Mouse (Mus musculus): Measurements from ENCODE around the gene Tor3a.

Gene Tor3a

GRCm38 (mm10) chr1:156674195-156675000 lies at the start of gene Tor3a:
Gene Tor3a (minus strand): TSS chr1:156674356.
- DNase-seq (ENCODE audit: low spot score in 2 of 2): peak; percentile 68 to 76

- no peak for DNase-seq (ENCODE audit: low spot score in 2 of 2)
These were observed 47.9 kb upstream of the Tor3a start for GRCm38 (mm10) chr1:156722089-156722488.

GRCm38 (mm10) chr1:156720046-156720445 lies 45.9 kb upstream of the Tor3a start:
- no peak for DNase-seq (ENCODE audit: low spot score in 2 of 2)

GRCm38 (mm10) chr1:156718950-156719805 lies 45.0 kb upstream of the Tor3a start, which contains the start of gene Fam20b:
Gene Fam20b (minus strand): TSS chr1:156719086.
- DNase-seq (ENCODE audit: low spot score in 2 of 2): peak; percentile 92 to 95

- peak; percentile 56 to 64 for DNase-seq (ENCODE audit: low spot score in 2 of 2)
These were observed 44.3 kb upstream of the Tor3a start for GRCm38 (mm10) chr1:156718286-156718949.

- DNase-seq (ENCODE audit: low spot score in 2 of 2): no peak
These were observed 43.7 kb upstream of the Tor3a start for GRCm38 (mm10) chr1:156717751-156718285.

- DNase-seq (ENCODE audit: low spot score in 2 of 2): no peak
These were observed 42.5 kb upstream of the Tor3a start for GRCm38 (mm10) chr1:156716681-156717080.

- no peak for DNase-seq (ENCODE audit: low spot score in 2 of 2)
These were observed 36.4 kb upstream of the Tor3a start for GRCm38 (mm10) chr1:156710472-156711098.

GRCm38 (mm10) chr1:156708672-156709071 lies 34.5 kb upstream of the Tor3a start:
- no peak for DNase-seq (ENCODE audit: low spot score in 2 of 2)

GRCm38 (mm10) chr1:156705696-156706285 lies 31.6 kb upstream of the Tor3a start:
- no peak for DNase-seq (ENCODE audit: low spot score in 2 of 2)

GRCm38 (mm10) chr1:156703444-156703843 lies 29.3 kb upstream of the Tor3a start:
- no peak for DNase-seq (ENCODE audit: low spot score in 2 of 2)

- DNase-seq (ENCODE audit: low spot score in 2 of 2): no peak
These were observed 28.0 kb upstream of the Tor3a start for GRCm38 (mm10) chr1:156702151-156702550.

- DNase-seq (ENCODE audit: low spot score in 2 of 2): no peak
These were observed 12.0 kb upstream of the Tor3a start for GRCm38 (mm10) chr1:156686025-156686661.

- DNase-seq (ENCODE audit: low spot score in 2 of 2): no peak
These were observed 5.4 kb upstream of the Tor3a start for GRCm38 (mm10) chr1:156679599-156679998.

- DNase-seq (ENCODE audit: low spot score in 2 of 2): no peak
These were observed 3.1 kb upstream of the Tor3a start for GRCm38 (mm10) chr1:156677230-156677629.

- DNase-seq (ENCODE audit: low spot score in 2 of 2): no peak
These were observed 2.4 kb upstream of the Tor3a start for GRCm38 (mm10) chr1:156676596-156676995.

- DNase-seq (ENCODE audit: low spot score in 2 of 2): peak; percentile 30 to 45
These were observed 2.0 kb upstream of the Tor3a start for GRCm38 (mm10) chr1:156676171-156676570.

GRCm38 (mm10) chr1:156673476-156674194 lies 521 bp downstream of the Tor3a start:
- peak; percentile 21 to 42 for DNase-seq (ENCODE audit: low spot score in 2 of 2)

- DNase-seq (ENCODE audit: low spot score in 2 of 2): peak in 1 of 2 experiments; percentile 21
These were observed 1.3 kb downstream of the Tor3a start for GRCm38 (mm10) chr1:156672720-156673475.
